Mouse (Mus musculus) gastrocnemius, adult 2 months (tissue): Measurements from ENCODE around the gene Dusp5. TPM values are rescaled to one million over a fixed set of nuclear protein-coding genes. Genes with fewer than 3 reads are reported as not detected.

ENCODE experiments used
- DNase-seq: peaks from one replicate; pipeline ENCODE4 v3.0.0; 2022
- H3K27ac ChIP-seq: fragments of 200-600 bp; 2 replicates; pipeline ENCODE4 v1.8.1; 2022; ENCODE audit warnings: mild to moderate bottlenecking
- H3K4me3 ChIP-seq: fragments of 200-600 bp; 2 replicates; pipeline ENCODE4 v1.8.1; 2022; ENCODE audit warnings: mild to moderate bottlenecking, moderate library complexity
- CTCF ChIP-seq: fragments of 200-600 bp; IDR thresholded peaks from 2 replicates; pipeline ENCODE4 v1.8.1; 2022; ENCODE audit warnings: antibody characterized with exemption, mild to moderate bottlenecking, moderate library complexity
- intact Hi-C: fragments of 180-260 bp; cut with DNase I; formaldehyde crosslinking; loops from one replicate; pipeline ENCODE4 v1.15.1; 2025
- total RNA-seq, 2 experiments: library from RNA; stranded (reverse); gene quantifications; 2 replicates each; pipeline ENCODE4 v1.2.3; 2021

The Dusp5 gene
- total RNA-seq, 2 experiments from 2014 or later, result 0.86 to 1.2 TPM

DNA sequence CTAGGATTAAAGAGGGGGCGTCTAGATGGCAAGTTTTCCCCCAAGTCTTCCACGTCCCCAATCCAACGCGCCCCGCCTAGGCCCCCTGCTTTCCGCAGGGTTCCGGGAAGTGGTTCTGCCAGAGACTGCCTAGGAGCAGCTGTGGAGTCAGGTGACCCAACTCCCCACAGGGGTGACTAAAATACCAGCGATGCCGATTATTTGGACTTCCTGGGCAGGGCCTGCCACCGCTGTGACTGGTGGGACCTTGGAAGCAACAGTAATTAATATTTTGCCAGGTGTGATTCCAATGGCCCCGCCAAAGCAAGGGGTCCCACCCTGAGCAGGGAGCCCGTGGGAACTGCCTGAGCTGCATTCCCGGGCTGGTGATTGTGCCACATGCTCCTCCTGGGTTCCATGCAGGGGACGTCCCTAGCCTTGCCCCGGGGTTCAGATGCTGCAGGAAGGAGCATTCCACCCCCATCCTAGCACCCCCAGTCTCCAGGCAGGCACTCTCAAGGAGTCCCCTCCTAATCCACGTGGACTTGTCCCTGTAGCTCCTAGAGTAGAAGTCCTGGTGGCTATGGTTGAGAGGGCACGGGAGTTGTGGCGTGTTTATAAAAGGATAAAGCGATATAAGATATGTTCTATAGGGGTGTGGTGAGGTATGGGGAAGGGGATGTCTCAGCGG, 28.5 kb downstream of the Dusp5 start:
- peak overlapping the region; percentile 61 for H3K4me3 ChIP-seq
- H3K27ac ChIP-seq, result peak overlapping the region; percentile 40; the same call in 1 of the 2 replicates
- DNase-seq, result peak; percentile 44
- intact Hi-C loops, result loop anchor here (1.0 kb wide), 1 partner anchor 17 kb away; no protein-coding TSS in a partner anchor
- TF ChIP-seq CTCF, result no peak

DNA sequence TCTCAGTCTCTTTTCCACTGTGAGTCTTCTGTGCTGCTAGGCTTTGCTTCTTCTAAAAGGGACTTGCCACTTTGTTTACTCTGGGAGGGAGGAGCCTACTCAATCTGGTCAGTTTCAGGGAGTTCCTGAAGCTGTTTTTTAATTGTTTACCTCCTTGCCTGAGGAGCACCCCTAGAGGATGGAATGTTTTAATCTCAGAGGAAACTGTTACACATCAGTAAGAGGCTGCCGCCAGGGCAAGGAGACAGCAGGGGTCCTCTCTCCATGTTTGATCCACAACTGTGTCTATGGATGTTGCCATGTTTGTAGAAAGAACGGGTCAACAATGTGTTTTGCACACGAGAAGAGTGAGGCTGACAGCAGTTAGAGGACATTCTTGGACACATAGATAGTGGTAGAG, 31.5 kb downstream of the Dusp5 start:
- Histone ChIP-seq H3K27ac (no peak overlapping the region), H3K4me3 (no peak overlapping the region)
- intact Hi-C loops, result no loop called here
- 0 out of 2 replicates have a peak, but pooled peaks have one; percentile 8 for TF ChIP-seq CTCF
- no peak for DNase-seq

DNA sequence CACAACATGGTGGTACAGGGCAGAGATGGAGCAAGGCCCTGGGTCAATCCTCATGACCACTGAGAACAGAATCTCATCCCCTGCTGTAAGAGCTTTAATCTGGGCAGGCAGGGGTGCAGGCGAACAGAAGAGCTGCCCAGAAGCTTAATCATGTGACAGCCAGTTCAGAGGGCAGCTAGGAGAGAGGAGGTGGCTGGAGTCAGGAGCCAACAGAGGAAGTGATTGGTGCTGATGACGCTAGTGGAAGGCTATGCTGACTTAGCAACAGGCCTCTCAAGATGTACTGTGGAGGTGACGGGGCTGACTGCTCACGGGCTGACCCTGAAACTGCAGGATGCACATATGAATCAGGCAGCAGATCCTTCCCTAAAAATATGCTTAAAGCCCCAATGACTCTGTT, 35.3 kb downstream of the Dusp5 start:
- intact Hi-C loops, result no loop called here

DNA sequence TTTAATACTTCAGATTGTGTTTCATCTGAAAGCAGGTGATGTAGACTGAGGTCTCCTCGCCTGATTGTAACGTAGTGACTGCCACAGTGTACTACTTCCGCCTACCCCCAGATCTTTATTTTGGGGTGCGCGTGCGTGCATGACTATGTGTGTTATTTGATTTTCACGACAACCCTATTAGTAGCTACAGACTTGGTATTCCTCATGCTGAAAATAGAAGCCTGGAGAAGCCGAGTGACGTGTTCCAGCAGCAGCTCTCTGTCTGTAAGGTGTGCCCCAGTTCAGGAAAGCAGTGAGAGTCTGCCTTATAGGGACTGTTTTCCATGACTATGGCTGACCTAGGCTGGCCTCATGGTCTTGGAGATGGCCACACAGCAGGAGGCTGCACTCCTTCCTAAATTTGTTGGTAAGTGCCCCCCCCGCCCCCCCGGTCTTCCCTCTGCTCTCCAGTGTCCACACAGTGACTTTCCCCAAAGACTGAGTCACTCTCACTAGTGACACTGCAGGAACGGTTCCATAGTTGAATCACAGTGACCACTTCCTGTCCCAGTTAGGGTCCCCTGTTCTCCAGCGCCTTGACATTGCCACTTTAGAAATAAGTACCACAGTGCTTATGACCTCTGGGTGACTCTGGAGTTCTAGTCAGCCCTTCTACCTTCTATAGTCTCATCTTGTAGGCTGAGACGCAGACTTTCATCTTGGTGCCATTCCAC, 36.8 kb downstream of the Dusp5 start:
- no peak overlapping the region for H3K27ac ChIP-seq
- H3K4me3 ChIP-seq, result no peak overlapping the region
- DNase-seq, result no peak
- TF ChIP-seq CTCF, result no peak
- intact Hi-C loops, result no loop called here

More for the DNA sequence above, 35.3 kb downstream of the Dusp5 start:
- Histone ChIP-seq H3K27ac (no peak overlapping the region), H3K4me3 (no peak overlapping the region)
- DNase-seq, result no peak
- TF ChIP-seq CTCF, result no peak

DNA sequence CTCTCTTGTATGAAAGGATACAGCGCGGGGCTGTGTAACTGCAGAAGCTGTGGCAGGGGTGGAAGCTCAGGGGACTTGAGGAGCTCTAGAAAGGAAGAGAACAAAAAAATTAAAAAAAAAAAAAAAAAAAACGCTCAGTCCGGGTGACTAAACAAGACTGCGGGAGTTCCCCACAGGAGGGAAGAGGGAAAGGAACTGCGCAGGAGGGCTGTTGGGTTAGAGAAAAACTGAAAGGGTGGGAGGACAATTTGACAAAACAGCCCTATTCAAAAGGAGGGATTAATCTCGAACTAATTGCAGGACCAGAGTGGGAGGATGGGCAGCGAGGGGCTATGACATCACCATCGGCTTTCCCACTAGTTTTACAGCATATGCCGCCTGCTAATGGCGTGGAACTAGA, 39.0 kb downstream of the Dusp5 start:
- no peak for TF ChIP-seq CTCF
- no peak overlapping the region for H3K4me3 ChIP-seq
- intact Hi-C loops, result no loop called here
- no peak for DNase-seq
- no peak overlapping the region for H3K27ac ChIP-seq

DNA sequence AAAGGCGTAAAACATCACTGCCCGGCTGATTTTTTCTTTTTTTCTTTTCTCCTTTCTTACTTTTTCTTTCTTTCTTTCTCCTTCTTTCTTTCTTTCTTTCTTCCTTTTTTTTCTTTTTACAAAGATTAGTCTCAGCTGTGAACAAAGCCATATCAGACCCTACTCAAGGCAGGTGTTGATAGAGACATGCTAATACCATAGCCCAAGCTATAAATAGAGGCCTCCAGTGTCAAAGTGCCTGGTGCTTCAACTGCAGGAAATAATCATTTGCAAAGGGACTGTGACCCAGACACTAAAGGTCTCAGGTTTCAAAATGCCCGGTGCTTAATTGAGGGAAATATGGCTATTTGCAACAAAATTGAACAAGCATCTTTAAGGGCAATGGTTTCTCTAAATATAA, 39.6 kb downstream of the Dusp5 start:
- TF ChIP-seq CTCF, result no peak
- H3K27ac ChIP-seq, result no peak overlapping the region
- no peak for DNase-seq
- H3K4me3 ChIP-seq, result no peak overlapping the region
- intact Hi-C loops, result no loop called here

DNA sequence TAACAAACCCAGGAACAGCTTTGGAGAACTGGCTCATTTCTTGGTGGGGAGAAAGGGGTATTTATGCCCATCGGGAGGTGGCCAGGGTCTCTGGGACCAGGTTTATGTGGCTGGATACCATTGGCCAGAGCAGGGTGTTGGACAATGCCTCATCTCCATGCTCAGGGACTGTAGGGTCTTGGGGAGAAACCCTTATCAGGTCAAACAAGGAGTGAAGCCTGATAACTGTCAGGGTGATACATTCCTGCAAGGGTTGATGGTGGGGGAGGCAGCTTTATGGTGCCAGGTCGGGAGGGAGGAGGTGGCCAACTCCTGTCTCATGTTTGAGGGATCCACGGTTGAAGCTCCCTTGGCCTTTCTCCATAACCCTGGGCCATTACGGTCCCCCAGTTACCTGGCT, 42.1 kb downstream of the Dusp5 start:
- H3K4me3 ChIP-seq, result no peak overlapping the region
- intact Hi-C loops, result no loop called here
- no peak for DNase-seq
- no peak for TF ChIP-seq CTCF
- H3K27ac ChIP-seq, result no peak overlapping the region

DNA sequence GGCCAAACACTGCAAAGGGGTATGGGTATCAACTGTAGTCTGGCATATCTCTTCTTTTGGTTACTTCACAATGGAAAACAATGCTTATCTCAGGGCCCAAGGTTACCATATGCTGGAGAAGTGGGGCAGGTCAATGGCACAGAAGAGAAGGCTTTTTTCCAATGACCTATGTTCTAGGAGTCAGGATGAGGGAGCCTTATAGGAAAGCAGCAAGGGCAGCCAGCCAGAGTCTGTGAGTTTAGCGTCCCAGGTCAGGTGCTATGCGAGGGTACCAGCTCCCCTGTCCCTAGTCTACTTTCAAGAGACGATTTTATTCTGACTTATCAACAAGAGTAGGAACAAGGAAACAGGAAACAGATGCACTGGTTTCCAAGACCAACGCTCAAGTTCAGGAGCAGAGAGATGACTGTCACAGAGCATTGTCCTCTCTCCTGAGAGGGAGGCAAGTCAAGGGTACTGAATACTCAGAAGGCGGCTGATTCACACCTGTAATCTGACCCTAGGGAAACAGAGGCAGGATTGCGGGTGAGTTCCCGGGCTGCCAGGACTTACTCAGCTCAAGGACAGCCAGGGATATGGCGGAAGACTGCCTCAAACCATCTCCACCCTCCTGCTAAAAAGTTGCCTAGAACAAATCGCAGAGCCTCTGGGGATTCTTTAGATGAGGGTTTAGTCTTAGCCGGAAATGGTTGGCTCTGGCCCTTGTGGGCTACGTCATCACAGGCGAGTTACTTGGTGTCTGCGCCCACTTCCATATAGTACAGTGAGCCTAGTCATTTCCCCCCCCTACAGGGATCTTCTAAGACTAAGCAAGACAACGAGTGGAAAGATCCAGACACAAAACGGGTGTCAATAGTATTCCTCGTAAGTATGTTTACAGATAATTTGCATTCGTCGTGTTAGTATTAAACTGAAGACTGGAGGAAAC, 42.9 kb downstream of the Dusp5 start:
- Histone ChIP-seq H3K27ac (no peak overlapping the region), H3K4me3 (no peak overlapping the region)
- DNase-seq, result no peak
- no peak for TF ChIP-seq CTCF
- intact Hi-C loops, result no loop called here

DNA sequence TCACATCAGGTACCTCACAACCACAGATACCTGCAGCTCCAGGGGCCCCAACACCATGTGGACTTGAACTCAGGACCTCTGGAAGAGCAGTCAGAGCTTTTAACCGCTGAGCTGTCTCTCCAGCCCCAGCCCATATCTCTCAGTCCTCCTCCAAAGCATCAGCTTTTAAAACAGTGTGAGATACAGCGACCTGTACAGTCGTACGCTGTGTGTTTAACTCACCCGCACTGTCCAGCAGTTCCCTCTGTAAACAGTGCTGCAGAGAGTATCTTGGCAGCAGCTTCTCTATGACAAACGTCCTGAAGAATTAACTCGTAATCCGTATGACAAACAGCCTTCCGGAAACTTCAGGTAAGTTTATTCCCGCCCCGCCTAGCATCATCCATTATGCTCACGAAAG, 43.7 kb downstream of the Dusp5 start:
- intact Hi-C loops, result no loop called here
- Histone ChIP-seq H3K27ac (no peak overlapping the region), H3K4me3 (no peak overlapping the region)
- TF ChIP-seq CTCF, result no peak
- no peak for DNase-seq

DNA sequence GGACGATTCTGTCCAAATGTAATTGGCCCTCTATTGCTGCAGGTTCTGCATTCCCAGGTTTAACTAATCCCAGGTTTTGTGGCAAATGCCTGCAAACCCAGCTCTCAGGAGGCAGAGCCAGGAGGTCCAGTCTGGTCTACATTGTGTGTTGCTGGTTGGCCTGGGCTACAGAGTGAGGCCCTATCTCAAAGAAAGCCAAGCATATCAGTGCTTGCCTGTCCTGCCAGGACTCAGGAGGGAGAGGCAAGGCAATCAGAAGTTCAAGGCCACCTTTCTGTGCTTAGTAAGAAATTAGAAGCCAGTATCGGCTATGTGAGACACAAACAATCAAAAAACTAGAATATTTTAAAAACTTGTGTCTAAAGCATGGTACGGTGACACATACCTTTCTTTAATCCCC, 44.2 kb downstream of the Dusp5 start:
- no peak for TF ChIP-seq CTCF
- no peak overlapping the region for H3K27ac ChIP-seq
- DNase-seq, result no peak
- H3K4me3 ChIP-seq, result no peak overlapping the region
- intact Hi-C loops, result no loop called here

DNA sequence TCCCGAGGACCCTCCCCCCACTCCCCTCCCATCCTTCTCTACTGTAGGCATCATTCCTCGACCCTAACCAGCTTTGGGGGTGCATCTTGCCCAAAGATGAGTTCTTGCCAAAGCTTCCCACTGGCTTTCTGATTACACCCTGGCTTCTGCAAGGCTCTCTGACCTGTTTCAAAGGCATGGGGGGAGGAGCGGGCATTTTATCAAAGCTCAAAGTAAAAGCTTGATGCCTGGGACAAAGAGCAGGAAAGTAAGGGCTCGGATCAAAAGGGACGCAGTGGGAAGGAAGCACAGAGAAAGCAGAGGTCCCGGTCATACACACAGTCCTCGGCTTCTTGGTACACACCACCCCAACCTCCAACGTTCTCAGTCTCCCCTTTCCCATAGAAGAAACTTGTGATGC, 45.2 kb downstream of the Dusp5 start:
- no peak for DNase-seq
- no peak overlapping the region for H3K27ac ChIP-seq
- TF ChIP-seq CTCF, result no peak
- no peak overlapping the region for H3K4me3 ChIP-seq
- intact Hi-C loops, result no loop called here

DNA sequence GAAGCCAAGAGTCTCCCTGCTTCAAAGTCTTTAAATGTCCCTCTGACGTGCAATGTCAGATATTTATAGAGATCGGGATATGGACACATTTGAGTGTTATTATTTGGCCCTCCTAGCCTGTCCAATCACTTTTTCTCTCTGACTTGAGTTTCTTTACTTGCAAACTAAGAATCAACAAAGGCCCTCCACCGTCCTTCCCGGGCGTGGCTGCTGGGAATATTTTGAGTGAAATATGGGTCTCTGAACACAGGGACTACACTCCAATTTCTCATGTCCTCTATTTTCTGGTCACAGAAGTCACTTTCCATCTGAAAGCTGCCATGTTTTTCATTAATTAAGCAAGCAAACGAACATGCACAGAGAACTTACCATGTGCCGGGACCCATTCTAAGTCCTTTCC, 45.6 kb downstream of the Dusp5 start:
- H3K27ac ChIP-seq, result no peak overlapping the region
- no peak for DNase-seq
- intact Hi-C loops, result no loop called here
- no peak for TF ChIP-seq CTCF
- no peak overlapping the region for H3K4me3 ChIP-seq

DNA sequence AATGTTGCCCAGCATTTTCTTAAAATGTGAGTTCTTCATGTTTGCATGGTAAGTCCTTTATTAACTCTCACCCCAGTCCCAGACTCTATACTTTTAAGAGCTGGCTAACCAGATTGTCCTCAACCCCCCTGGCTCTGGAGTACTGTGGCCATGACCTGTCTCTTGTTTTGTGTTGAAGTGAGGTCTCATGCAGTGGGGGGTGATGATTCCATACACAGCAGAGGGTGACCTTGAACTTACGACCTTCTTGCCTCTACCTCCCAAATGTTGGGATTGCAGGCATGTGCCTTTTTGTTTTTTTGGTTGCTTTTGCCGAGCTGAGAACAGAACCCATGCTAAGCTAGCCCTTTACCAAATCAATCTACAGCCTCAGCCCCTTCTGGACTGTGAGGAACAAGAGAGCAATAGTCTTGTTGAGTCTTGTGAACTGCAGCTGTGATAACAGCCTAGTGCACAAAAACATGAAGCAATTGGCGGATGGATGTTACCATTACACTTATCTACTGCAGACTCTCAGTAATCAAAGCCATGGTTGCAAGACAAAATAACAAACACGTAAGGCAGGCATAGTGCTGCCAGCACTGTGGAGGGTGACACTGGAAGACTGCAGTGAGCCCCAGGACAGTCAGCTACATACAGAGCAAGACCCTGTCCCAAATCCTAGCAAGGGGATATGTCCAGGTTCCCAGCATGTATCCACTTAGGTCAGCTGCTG, 46.5 kb downstream of the Dusp5 start:
- Histone ChIP-seq H3K27ac (no peak overlapping the region), H3K4me3 (no peak overlapping the region)
- DNase-seq, result no peak
- TF ChIP-seq CTCF, result no peak
- intact Hi-C loops, result no loop called here
